Mouse (Mus musculus): ENCODE measurements at regions not wholly inside any gene's neighbourhood (a gene's known extent, or its start where the extent isn't known, plus 50 kb on each side); places are given as distances from the start of the nearest gene placed in this dataset.

DNA sequence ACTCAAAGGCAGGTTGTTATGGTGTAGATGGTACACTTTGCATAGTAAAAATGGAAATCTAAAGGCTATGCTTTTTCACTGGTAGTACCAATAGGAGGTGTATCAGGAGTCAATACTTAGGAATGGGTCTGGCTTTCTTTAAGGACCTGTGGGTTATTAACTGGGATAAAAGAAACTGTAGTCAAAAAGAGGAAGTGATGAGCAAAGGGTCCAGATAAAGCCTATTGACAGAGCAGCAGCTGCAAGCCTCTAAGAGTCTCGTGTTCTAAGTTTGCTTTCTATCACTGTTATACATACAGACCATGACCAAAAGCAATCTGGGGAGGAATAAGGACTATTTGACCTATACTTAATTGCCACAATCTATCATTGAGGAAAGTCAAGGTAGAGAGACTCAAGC is 683.0 kb downstream of the Stpg2 start:
- DNase-seq (ENCODE audit: low spot score) = no peak

GRCm38 (mm10) chr3:139890186-139890585 is 684.7 kb downstream of the Stpg2 start:
- no peak for DNase-seq (ENCODE audit: low spot score)

DNA sequence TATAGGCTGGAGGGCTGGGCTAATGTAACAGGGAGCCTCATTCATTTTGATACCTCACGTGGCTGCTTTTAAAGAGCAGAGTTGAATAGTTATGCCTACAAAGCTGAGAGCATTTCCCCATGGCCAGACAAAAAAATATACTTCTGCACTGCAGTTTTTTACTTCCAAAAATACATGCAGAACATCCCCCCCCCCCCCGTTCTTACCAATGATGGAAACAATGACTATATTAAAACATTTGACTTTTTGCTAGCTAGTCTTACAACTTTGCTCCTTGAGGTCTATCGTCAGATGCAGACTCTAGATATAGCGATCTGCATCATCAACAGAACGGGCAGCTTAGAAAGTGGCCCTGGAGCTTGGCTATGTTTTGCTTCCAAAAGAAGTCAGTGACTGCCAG is 692.4 kb downstream of the Stpg2 start:
- no peak for DNase-seq (ENCODE audit: low spot score)

DNA sequence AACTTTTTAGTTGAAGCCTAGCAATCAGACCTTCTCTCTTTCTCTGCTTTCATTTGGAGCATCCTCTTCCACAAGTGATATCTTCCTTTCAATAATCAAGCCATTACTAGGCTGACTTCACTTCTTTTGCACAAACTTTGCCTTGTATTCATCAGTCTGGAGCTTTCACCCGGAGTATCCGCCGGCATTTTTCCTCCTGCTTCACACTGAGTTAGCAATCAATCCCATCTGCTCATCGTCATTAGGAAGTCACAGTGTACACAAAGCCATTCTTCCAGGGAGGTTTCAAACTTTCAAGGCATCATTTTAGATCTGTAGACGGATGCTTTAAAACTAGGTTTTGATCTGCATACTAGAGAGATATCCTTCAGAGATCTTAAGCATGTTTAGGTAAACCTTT is 693.7 kb downstream of the Stpg2 start:
- no peak for DNase-seq (ENCODE audit: low spot score)

GRCm38 (mm10) chr3:139913639-139914330 is 708.3 kb downstream of the Stpg2 start:
- DNase-seq (ENCODE audit: low spot score) = no peak

DNA sequence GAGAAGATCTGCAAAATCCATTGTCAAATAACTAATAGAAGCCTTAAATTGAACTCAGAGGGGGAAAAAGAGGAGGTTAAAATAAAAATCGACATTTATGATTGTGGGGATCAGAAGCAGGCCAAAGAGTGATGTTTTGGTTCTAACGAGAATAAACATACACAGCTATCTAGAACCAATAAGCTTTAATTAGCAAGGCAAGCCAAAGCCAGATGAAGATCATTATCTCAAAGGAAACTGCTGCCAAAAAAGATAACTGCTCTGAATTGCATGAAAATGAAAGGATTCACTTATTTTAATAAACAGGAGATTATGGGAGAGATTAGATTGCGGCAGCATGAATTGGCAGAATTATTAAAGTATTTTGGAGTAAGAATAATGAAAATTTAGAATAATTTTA is 716.8 kb downstream of the Stpg2 start:
- no peak for DNase-seq (ENCODE audit: low spot score)

- DNase-seq (ENCODE audit: low spot score) = no peak
Measured at GRCm38 (mm10) chr3:139933039-139933438, 727.5 kb downstream of the Stpg2 start.

DNA sequence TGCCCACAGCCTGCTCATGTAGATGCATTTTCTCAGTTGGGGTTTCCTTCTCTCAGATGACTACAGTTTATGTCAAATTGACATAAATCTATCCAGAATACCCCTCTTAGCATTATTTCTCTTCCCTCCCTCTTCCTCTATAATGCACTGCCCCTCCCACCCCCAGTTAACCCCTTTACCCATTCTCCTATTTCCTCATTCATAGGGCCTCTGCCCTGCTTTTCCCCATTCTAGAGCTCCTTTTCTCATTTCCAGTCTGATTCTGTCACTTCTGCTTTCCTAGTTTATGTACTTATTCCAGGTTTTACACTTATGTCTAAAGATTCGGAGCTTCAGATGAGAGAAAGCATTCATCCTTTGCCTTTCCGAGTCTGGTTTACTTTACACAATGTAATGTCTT is 740.7 kb downstream of the Stpg2 start:
- no peak for DNase-seq (ENCODE audit: low spot score)

- no peak for DNase-seq (ENCODE audit: low spot score)
Measured at GRCm38 (mm10) chr3:139947247-139947646, 741.8 kb downstream of the Stpg2 start.

GRCm38 (mm10) chr3:139949096-139949495 is 743.6 kb downstream of the Stpg2 start:
- DNase-seq (ENCODE audit: low spot score) = no peak

GRCm38 (mm10) chr3:139950016-139950705 is 744.7 kb downstream of the Stpg2 start:
- DNase-seq (ENCODE audit: low spot score) = no peak

- no peak for DNase-seq (ENCODE audit: low spot score)
Measured at GRCm38 (mm10) chr3:139951516-139951915, 746.0 kb downstream of the Stpg2 start.

DNA sequence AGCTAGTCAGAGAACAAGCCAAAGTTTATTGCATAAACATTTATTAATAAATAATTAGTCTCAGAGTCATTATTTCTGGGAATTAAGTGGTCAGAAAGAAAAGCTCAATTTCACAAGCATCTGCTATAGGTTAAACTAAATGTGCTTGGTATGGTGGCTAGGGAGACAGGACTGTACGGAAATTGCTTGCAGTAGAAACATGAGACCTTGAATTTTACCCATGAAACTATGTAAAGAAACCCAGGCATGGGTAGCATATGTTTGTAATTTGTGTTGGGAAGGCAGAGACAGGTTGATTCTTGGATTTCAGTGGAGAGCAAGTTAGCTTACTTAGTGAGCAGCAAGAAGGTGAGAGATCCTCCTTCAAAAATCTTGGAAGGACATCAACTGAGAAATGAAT is 772.7 kb downstream of the Stpg2 start:
- DNase-seq (ENCODE audit: low spot score) = no peak

- DNase-seq (ENCODE audit: low spot score) = no peak
Measured at GRCm38 (mm10) chr3:139985830-139986481, 780.5 kb downstream of the Stpg2 start.

DNA sequence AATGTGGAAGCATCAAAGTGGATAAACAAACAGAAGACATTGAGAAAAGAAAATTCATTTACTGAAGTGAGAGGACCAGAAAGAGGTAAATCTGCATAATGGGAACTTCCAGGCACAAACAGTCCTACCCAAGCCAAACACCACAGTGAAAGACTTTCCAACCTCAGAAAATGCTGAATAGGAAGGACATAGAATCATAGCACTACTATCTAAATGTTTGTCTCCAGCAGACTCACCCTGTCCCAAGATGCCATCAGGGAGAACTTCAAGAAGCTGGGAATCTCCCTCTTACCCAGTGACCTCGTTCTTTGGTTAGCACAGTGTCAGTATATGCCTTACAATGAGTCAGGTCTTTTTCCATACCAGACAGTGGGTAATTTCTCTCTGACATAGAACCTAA is 783.4 kb downstream of the Stpg2 start:
- no peak for DNase-seq (ENCODE audit: low spot score)

DNA sequence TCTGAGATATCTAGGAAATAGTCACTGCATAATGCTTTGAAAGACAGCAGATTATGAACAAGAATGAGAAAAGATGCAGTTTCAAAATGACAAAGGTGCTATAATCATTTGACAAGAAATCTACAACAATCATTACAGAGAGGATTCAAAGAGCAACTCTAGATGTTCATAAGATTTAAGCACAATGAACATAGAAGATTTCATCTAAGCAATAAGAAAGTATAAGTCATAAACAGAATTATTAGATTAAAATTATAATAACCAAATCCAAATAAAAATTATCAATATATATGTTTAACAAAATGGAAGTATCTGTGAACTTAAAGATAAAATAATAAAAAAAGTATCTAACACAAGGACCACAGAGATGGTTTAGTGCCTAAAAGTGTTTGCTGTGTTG is 783.9 kb downstream of the Stpg2 start:
- DNase-seq (ENCODE audit: low spot score) = no peak

GRCm38 (mm10) chr3:140012522-140012921 is 807.0 kb downstream of the Stpg2 start:
- DNase-seq (ENCODE audit: low spot score) = no peak

DNA sequence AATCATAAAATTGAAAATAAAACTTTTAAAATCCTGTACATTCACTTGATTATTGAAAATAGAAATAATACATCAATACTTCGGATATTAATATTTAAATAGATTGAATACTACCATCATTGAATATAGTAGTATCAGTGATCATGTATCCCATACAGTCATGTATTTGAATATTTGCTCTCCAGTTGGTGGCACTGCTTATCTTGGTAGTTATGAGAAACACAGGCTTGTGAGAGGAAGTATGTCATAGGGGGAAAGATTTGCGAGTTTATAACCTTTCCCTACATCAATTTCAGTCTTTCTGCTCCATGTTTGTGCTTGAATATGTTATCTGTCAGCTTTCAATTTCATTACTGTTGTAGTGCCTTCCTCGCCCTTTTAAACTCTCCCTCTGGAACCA is 828.6 kb downstream of the Stpg2 start:
- DNase-seq (ENCODE audit: low spot score) = no peak

DNA sequence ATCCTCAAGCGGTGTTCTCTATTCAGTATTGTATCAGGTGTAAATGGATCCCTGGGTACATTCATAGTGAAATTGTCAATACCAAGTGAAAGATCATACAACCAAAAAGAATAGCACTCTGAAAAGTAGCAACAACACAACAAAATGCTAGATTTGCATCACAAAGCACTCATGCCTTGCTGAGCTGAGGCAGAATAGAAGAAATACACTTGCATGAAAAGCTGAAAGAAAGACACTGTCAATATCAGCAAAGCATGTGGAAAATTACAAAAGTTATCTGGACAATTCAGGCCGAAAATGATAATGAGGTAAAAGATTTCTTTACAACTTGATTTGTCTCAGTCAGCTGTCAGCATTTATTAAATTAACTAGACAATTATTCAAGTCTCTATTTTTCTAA is 829.6 kb downstream of the Stpg2 start:
- no peak for DNase-seq (ENCODE audit: low spot score)

GRCm38 (mm10) chr3:140044898-140045297 is 839.4 kb downstream of the Stpg2 start:
- DNase-seq (ENCODE audit: low spot score) = no peak

GRCm38 (mm10) chr3:140054634-140055033 is 849.1 kb downstream of the Stpg2 start:
- DNase-seq (ENCODE audit: low spot score) = no peak

DNA sequence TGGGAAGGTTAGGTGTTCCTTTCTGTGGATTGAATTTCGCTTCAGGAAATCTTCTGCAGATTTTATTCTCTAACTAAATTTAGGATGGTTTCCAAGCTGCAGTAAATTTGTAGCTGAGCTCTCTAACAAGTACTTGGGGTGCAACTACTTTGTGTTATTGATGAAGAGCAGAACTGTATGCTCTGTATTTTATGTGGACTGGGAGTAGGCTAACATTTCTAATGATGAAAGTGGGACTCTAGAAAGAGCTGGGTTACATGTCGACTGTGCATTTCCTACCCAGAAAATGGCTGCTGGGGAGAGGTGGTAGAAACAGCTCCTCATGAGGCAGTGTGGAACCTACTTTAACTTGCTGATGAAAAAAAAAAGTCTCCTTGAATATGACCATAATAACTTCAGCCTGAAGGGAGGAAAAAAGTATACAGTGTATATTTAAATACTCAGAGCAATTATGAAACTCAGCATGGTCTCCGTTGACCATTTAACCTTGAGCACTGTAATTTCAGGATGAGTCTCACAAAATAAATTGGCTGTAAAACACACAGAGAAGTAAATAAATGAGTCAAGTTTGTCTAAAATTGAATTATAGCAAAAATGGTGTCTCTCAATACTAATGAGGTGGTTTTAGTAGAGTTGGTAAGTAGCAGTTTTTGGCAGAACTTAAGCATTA is 852.6 kb downstream of the Stpg2 start:
- no peak for DNase-seq (ENCODE audit: low spot score)

DNA sequence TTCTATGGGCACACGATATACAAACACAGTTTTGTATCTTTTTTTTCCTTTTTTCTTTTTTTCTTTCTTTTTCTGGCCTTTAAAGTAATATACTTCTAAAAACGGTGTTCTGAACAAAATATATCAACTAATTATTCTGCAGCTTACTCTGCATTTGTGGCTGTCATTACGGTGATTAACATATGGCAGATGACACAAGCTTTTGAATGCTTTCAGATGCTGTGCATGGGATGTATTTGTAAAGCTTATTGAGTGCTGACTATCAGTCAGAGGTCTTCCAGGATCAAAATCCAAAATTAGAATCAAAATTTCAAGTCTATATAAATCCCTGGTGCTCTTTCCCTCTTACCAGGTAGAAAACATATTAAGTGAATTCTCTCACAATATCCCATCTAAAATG is 853.6 kb downstream of the Stpg2 start:
- DNase-seq (ENCODE audit: low spot score) = no peak

All from testis, postnatal 14 days (tissue).